Mouse (Mus musculus) thymus, adult 18-20 months (tissue): ENCODE results near the gene Gm42715.
A peak's percentile ranks its signal among the peaks of the same experiment; 100 is the strongest.
"Not testable (repeated sequence)": the region's sequence is repeated elsewhere in the genome, so short reads cannot be mapped to it uniquely, and the experiment has no call there.

Experiments used
- DNase-seq, 2 experiments: peaks; one replicate each; pipeline ENCODE4 v3.0.0; 2022; ENCODE audit warnings: mixed read lengths in 2 of 2

Gene Gm42715

DNA sequence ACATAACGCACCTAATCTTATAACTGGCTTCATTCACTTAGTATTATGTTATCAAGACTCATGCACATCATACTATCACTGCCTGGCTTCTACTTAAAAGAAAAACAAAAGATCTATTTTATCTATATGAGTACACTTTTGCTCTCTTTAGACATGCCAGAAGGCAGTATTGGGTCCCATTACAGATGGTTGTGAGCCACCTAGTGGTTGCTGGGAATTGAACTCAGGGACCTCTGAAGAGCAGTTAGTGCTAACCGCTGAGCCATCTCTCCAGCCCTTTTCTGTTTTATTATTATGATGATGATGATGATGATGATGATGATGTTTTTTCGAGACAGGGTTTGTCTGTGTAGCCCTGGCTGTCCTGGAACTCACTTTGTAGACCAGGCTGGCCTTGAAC, 21.0 kb upstream of the Gm42715 start:
- DNase-seq, result no peak

DNA sequence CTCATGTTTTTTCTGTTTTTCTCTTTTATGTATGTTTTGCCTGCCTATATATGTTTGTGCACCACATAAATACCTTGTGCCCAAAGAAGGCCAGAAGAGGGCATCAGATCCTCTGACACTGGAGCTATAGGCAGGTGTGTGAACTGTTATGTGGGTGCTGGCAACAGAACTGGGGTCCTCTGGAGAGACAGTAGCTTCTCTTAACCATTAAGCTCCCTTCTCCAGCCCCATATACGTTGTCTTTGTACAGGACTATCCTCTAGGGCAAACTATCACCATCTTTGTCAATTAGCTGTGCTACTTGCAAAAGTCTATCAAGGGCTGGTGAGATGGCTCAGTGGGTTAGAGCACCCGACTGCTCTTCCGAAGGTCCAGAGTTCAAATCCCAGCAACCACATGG, 11.1 kb upstream of the Gm42715 start:
- DNase-seq, result no peak

DNA sequence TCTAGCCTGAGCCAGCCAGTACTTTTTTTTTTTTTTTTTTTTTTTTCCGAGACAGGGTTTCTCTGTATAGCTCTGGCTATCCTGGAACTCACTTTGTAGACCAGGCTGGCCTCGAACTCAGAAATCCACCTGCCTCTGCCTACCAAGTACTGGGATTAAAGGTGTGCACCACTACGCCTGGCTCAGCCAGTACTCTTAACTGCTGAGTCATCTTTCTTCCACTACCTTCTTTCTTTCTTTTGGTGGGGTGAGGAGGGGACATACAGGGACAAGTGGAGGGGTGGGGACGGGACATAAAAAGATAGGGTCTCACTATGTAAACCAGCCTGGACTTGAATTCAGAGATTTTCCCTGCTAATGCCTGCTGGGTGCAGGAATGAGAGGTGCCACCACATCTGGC, 9.6 kb upstream of the Gm42715 start:
- DNase-seq, result not testable (repeated sequence)

DNA sequence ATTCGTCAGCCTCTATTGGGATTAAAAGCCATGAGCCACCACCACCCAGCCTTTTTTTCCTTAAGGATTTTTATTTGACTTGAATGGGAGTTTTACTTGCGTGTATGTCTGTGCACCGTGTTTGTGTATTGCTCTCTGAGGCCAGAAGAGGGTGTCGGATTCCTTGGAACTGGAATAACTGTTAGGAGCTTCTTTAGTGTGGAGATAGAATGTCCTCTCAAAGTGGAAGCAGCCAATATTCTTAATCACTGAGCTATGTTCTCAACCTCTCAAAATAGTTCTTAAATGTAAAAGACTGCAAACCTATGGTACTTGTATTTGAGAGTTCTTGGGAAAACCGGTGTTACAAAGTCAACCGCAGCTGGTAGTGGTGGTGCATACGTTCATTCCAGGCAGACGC, 8.1 kb upstream of the Gm42715 start:
- peak in 1 of 2 experiments; percentile 17 for DNase-seq

DNA sequence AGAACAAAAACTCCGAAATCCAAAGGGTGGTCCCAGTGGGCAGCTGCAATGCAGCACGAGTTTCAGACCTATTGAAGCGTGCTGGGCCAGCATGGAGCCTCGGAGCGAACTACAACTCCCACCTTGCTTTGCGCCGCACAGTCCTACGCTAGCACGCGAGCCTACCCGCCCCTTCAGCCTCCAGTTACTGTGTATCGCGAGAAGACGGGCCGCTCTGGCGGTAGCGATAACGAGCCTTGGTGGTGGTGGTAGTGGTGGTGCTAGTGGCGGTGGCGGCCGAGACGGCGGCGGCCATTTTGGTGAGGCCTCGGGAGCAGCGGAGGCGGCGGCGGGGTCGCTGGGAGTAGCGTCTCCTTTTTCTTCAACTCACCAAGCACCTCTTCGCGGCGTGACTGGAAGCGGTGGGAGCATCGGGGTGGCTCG, 7.6 kb upstream of the Gm42715 start, which contains the start of gene Srcap:
TSS of gene Srcap (plus strand) at position 176 of the 423 bp plus-strand sequence.
- peak; percentile 94 to 97 for DNase-seq

DNA sequence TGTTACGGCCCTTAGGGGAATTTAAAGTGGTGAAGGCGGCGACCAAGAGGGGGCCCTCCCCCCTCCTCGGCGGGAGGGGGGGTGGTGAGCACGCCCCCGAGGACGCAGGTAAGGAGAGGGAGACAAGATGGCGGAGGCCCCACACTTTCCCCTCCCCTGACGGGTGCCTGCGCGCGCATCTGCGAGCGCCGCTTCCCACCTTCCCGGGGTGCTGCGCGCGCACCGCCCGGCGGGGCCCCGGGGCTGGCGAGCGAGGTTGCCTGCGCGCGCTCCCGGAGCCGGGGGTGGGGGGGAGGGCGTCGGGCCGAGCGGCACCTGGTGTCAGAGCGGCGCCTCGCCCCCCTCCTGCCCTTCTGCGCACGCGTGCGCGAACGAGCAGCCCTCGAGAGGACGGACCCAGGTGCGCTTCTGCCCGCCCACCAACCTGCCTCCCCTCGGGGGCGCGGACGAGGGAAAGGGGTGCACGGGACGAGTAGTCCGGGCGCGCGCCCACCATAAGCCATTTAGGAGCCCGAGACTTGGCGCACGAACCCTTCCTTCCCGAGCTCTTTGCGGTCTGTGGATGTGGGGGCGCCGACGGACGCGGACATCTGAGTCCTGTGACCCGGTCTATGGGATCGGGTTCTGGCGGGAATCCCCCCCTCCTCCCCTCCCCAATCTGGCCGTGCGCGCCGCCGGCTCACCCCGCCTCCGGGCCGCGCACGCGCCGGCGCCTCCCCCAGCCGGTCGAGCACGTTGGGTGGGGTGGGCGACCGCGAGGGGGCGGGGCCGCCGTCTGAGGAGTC, 7.0 kb upstream of the Gm42715 start:
- peak; percentile 93 to 94 for DNase-seq

DNA sequence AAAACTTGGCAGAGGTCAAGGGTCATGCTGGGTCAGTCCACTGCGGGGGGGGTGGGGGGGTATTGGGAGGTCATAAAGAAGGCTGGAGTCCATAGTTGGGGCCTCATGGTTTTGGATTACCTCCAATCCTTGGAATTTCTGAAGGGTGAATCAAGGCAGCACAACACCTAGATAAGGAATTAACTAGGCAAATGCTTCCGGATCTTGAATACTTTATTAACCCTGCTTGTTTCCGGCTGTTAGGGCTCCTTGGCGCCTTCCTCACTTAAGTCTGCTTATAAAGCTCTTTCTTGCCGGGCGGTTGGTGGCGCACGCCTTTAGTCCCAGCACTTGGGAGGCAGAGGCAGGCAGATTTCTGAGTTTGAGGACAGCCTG, 6.4 kb upstream of the Gm42715 start:
- DNase-seq, result peak in 1 of 2 experiments; percentile 25

DNA sequence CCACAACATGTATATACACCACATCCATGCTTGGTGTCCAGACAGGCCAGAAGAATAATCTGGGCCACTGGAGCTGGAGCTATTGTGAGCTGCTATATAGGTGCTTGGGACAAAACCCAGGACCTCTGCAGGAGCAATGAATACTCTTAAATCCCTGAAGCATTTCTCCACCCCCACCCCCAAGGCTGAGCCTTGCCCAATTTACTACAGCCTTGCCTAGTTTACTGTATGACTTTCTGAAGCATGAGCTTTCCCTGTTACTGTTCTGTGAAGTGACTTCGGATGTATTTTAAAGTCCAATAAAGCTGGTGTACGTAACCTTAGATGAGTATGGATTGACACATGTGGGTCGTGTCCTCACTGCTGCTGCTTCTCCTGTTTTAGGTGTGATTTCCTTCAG, 5.6 kb upstream of the Gm42715 start:
- DNase-seq, result no peak

DNA sequence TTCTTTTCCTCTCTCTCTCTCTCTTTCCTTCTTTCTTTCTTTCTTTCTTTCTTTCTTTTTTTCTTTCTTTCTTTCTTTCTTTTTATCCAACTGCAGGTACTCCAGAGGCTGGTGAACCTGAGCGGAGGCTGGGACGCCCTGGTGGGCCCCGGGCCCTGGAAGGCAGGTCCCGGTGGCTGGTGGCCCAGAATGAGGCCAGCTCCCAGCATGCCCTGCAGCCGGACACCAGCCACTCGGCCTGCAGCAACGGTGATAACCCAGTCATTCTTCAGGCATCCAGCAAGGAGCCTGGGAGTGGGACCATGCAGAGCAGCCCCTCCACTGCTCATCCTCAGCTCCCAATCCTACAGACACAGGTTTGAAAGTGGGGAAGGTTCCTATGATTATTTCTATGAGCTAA, 3.5 kb upstream of the Gm42715 start:
- no peak for DNase-seq

DNA sequence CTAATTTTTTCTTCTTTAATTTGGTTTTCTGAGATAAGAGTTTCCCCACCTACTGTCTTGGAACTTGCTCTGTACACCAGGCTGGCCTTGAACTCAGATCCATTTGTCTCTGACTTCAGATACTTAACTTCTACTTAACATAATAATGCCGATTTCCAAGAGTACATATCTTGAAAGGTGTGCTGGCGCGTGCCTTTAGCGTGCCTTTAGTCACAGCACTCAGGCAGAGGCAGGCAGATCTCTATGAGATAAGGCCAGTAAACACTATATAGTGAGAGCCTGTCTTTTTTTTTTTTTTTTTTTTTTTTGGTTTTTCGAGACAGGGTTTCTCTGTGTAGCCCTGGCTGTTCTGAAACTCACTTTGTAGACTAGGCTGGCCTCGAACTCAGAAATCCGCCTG, 3.0 kb upstream of the Gm42715 start:
- no peak for DNase-seq

DNA sequence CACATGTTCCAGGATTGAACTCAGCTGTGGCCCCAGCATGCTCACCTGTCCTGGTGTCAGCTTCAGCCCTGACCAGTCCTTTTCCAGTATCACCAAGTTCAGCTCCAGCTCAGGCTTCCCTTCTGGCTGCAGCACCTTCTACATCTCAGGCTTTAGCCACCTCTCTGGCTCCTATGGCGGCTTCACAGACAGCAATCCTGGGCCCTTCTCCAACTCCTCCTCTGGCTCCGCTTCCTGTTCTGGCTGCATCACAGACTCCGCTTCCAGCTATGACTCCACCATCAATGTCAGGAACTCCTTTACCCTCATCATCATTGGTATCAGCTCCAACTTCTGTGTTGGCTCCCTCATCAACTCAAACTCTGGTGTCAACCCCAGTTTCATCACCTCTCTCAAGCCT, 22.3 kb downstream of the Gm42715 start:
- DNase-seq, result no peak

DNA sequence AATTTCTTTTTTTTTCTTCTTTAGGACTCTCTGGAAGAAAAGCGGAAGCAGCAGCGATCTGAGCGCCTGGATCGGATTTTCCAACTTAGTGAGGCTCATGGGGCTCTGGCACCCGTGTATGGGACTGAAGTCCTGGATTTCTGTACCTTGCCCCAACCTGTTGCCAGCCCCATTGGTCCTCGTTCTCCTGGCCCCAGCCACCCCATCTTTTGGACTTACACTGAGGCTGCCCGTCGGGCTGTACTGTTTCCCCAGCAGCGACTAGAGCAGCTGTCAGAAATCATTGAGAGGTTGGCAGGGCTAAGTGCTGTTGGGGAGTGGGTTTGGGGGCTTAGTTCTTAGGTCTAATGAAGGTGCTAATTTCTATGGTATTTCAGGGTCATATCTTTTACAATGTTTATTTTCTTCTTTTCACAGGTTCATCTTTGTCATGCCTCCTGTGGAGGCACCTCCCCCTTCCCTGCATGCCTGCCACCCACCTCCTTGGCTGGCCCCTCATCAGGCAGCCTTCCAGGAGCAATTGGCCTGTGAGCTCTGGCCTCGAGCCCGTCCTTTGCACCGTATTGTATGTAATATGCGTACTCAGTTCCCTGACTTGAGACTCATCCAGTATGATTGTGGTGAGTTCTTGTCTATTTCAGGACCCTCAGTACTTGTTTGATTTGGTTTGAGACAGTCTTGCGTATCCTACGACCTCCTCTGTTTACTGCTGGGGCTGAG, 29.9 kb downstream of the Gm42715 start:
- DNase-seq, result no peak

DNA sequence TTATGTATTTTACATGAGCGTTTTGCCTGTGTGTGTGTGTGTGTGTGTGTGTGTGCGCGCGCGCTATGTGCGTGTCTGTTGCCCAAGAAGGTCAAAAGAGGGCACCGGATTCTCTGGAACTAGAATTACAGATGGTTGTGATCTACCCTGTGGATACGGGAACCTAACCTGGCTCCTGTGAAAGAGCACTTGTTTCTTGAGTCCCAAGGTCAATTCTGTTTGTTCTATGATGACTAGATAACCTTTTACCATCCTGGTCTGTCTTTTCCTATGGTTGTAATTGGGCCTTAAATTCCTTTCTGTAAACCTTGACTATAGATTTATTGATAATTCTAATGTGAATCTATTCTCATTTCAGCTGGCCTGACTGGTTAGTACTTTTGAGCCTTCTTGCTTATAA, 32.2 kb downstream of the Gm42715 start:
- no peak for DNase-seq

DNA sequence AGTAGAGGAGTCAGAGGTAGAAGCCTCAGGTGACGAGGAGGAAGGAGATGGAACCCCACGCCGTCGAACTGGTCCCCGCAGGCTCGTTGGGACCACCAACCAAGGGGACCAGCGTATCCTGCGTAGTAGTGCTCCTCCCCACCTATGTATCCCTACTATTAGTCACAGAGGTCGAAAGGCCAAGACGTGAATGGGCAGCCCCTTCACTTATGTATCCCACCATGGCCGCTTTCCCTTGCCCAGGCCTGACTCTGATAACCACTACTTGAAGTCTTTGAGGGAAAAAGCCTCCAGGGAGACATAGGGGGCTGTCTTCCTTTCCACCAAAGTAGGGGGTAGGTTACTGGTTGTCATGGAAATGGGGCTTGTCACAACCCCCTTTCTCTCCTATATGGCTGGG, 41.2 kb downstream of the Gm42715 start:
- DNase-seq, result no peak

DNA sequence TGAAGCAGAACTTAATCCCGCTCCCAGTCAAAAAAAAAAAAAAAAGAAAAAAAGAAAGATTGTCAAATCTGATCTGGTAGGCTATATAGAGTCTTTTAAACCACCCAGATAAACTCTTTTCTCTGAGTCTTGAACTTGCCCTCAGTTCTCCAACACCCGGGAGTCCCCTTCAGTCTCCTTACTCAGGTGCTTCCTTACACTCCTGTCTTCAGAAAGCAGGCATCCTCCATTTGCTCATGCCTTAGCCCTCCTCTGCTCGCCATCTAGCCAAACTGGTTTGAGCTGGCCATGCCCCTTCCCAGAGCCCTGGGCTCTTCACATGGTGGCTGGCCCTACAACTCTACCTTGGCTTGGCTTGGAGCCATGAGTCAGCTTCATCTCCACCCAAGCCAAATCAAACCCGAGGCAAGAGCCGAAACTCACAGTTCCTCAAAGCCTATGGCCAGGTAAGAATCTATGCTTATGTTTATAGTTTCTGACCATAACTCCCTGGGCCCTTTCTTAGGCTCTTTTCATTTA, 42.0 kb downstream of the Gm42715 start, which contains the start of gene Tmem265:
TSS of gene Tmem265 (plus strand) at position 51 of the 519 bp plus-strand sequence.
- DNase-seq, result no peak

DNA sequence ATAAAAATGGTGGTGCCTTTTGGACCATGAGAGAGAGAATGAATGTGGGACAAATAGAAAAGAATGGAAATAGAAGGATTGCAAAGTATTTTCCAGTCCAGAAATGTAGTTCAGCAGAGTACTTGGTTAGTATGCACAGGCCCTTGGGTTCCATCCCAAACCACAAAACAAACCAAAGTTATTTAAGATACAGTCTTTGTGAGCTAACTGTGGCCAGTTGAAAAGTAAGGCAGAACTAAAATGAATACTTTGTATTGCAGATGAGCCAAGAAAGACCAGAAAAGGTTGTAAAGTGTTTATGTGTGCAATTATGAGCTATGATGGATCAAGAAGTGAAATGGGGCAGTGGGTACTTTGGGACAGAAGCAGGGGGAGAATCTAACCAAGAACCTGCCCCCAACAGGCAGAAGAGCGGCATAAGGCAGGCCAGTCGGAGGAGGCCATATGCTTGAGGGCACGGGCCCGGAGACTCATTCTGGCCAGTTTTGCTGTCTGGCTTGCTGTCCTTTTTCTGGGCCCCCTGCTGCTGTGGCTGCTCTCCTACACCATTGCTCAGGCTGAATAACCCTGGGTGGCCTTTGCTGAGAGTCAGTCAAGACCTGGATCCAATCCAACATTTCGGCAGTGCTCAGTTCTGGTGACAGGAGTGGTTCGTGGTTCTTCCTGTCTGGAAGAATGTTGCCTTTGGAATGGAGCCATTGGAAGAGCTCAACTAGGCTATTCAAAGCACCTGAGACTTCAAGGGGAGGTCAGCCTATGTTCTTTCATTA, 45.2 kb downstream of the Gm42715 start:
- DNase-seq, result no peak

DNA sequence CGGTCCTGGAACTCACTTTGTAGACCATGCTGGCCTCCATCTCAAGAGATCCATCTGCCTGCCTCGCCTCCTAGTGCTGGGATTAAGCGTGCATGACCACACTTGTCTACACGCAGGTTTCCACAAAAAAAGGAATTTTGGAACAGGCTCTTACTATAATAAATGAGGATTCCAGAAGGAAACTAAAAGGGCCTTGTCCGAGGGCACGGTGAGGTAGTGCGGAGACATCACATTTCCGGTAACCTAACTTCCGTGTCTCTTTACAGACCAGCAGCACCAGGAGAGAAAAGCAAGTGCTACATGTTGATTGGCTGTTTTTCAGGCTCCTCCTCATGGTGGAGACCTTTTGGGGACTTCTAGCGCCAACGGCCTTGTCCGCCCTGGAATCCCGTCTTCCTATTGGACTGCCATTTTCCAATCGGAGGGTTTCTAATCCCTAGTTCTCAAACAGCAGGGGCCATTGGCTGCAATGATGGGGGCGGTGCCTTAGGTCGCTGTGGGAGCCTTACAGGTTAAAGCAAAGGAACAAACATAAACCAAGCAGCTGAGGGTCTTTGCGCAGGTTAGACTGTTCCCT, 53.6 kb downstream of the Gm42715 start, which contains the start of gene Phkg2:
TSS of gene Phkg2 (plus strand) at position 446 of the 577 bp plus-strand sequence.
- DNase-seq, result peak; percentile 85 to 94

DNA sequence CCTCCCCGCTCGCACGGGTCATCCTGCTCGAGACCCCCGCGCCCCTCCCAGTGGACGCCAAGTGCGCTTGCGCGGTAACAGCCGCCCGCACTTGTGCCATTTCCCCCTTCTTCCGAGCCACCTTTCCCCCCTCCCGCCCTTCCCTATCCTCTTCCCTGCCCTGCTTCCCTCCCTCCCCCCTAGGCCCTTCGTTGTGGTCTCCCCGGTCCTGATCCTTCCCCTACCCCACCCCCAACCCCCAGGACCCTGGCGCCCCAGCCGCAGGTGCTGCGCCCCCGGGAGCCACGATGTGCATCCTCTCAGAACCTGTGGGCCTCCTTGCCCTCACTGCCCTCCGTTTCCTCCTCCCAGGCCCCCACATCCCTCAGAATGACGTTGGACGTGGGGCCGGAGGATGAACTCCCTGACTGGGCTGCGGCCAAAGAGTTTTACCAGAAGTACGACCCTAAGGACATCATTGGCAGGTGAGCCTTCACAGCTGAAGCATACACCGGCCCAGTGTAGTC, 54.2 kb downstream of the Gm42715 start:
- peak; percentile 32 to 41 for DNase-seq

DNA sequence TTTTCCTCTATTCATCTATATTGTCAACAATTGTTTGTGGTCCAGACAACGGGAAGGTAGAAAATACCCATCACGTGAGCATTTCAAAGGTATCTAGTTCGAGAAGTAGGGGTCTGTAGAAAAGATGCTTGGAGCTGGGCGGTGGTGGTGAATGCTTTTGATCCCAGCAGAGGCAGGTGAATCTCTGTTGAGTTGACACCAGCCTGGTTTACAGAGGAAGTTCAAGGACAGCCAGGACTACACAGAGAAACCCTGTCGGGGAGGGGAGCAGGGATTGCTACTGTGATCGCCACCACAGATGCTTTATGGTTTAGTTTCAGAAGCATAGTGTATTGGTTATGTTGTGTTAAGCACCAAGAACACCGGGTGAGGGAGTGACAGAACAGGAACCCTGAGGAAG, 54.7 kb downstream of the Gm42715 start:
- no peak for DNase-seq

DNA sequence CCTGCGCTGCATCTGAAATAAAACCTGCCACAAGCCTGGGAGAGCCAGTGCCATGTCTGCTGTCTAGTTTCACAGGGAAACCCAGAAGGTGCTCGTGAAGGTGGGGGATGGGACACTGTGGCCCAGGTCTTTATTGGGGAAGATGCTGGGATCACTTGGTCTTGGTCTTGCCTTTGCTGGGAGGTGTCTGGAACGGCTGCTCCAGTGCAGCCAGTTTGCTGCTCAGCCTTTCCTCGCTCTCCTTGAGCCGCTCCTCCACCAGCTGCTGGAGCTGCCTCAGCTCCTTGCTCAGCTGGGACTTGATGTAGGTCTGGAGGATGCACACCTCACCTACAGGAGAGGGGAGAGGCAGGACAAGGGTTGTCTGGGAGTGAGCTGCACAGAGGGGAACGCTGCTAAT, 63.9 kb downstream of the Gm42715 start:
- DNase-seq, result no peak

DNA sequence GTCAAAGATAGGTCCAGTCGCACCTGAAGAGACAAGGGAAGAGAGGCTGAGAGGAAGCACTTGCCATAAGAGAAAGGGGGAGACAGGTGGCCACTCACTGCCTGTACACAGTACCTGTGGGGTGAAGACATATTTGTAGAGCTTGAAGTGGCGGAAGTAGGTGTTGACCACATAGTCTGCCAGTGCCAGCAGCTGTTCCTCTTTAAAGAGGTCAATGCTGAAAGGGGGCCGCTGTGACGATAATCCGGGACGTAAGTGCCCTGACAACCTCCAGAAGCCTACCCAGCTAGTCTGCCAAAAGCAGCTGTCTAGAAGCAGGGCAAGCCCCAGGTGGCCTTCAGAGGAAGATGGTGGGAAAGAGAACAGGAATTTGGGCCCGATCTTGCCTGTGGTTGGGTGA, 65.6 kb downstream of the Gm42715 start:
- peak in 1 of 2 experiments; percentile 3 for DNase-seq

DNA sequence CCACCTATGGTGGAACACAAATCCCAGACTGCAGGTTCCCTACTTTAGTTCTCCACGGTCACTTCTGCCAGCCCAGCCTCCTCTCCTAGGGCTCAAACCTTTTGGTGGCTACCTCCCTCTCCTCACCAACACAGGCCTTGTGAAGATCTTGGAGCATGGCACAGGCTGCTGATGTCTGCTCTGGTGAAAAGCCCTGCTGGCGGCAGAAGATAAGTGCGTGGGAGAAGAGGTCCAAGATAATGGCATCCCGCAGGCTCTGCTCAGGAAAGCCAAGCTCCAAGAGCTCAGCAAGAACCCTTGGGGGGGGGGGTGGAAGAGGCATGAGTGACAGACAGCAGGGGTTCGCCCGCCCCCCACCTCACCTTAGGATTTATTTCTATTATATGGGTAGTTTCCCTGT, 66.8 kb downstream of the Gm42715 start:
- no peak for DNase-seq
